Mouse (Mus musculus) intestine, embryonic 14.5 days (tissue): ENCODE data around the gene Kif26b. TPM values are rescaled to one million over a fixed set of nuclear protein-coding genes. Genes with fewer than 3 reads are reported as not detected.

Source experiments
- ATAC-seq: fragments of 200-750 bp; cut with Nextera tagmentation; replicated peaks from 2 replicates; pipeline ENCODE4 v1.8.0; 2017; ENCODE audit warnings: low read depth, moderate number of reproducible peaks, moderate TSS enrichment, moderate library complexity; ENCODE audit not compliant: low FRiP score, low TSS enrichment
- DNase-seq: peaks from one replicate; pipeline ENCODE4 v3.0.0-alpha.2; 2018; ENCODE audit warnings: low spot score
- H3K27ac ChIP-seq: fragments of 300-500 bp; sonication (generic); 2 replicates; pipeline ENCODE4 v1.5.1; 2014; ENCODE audit warnings: low read depth, mild to moderate bottlenecking, control low read depth
- H3K27me3 ChIP-seq: fragments of 300-500 bp; sonication (generic); replicated peaks from 2 replicates; pipeline ENCODE4 v1.6.1; 2014; ENCODE audit warnings: low read length, control low read depth; ENCODE audit not compliant: control insufficient read depth, insufficient read depth
- H3K36me3 ChIP-seq: fragments of 300-500 bp; sonication (generic); 2 replicates; pipeline ENCODE4 v1.6.1; 2014; ENCODE audit warnings: low read length, control low read depth; ENCODE audit not compliant: control insufficient read depth, insufficient read depth
- H3K4me1 ChIP-seq: fragments of 300-500 bp; sonication (generic); replicated peaks from 2 replicates; pipeline ENCODE4 v1.6.1; 2014; ENCODE audit warnings: low read length, control low read depth, mixed read lengths; ENCODE audit not compliant: control insufficient read depth, insufficient read depth
- H3K4me2 ChIP-seq: fragments of 300-500 bp; sonication (generic); 2 replicates; pipeline ENCODE4 v1.6.1; 2014; ENCODE audit warnings: low read length
- H3K4me3 ChIP-seq: fragments of 300-500 bp; sonication (generic); 2 replicates; pipeline ENCODE4 v1.5.1; 2014; ENCODE audit warnings: low read depth, low read length, control low read depth, mixed read lengths
- H3K9ac ChIP-seq: fragments of 300-500 bp; sonication (generic); 2 replicates; pipeline ENCODE4 v1.6.1; 2014; ENCODE audit warnings: mild to moderate bottlenecking, low read length
- H3K9me3 ChIP-seq: fragments of 300-500 bp; sonication (generic); 2 replicates; pipeline ENCODE4 v1.6.1; 2016; ENCODE audit warnings: low read length, control low read depth; ENCODE audit not compliant: control insufficient read depth
- WGBS: fragments of 180-500 bp; shearing (Covaris S2); extraction: QIAGEN DNeasy Blood & Tissue Kit; methylation state at CpG from one replicate; pipeline ENCODE4 v1.1.7; 2014; 5-methylcytosine and 5-hydroxymethylcytosine counted together
- polyA plus RNA-seq: library from polyadenylated mRNA; unstranded; fragments of >200 nt; fragmentation: Nextera tagmentation; extraction: Ambion mirVana; gene quantifications from 2 replicates; pipeline ENCODE4 v1.2.1, GENCODE M21; 2014

Gene Kif26b
- polyA plus RNA-seq, 1 experiment from 2014 or later = 8.8 TPM

DNA sequence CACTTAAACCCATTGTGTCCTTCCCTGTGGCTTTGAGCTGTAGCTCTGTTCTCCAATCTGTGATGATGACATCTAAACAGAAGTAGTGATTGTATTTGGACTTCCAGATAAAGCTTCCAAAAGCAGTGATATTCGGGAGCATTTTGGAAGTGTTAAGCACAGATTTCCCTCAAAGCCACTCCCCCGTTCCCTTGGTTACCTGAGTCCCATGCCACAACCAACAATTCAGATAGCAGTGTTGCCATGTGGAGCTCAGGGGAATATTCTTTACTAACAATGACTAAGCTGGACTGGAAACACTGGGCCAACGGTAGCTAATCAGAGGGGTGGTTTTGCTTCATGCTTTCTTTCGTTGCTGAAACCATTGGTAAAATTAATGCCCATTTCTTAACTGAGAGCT, 300.5 kb downstream of the Kif26b start:
- Histone ChIP-seq H3K36me3 (no peaks in the 10 kb centered on the region), H3K4me3 (no peak overlapping the region), H3K4me2 (no peak overlapping the region), H3K9ac (no peak overlapping the region), H3K27ac (no peak overlapping the region), H3K27me3 (no peaks in the 10 kb centered on the region), H3K9me3 (no peaks in the 10 kb centered on the region), H3K4me1 (no peaks in the 10 kb centered on the region)
- DNase-seq = no peak
- no peak for ATAC-seq
- WGBS = 83% methylated on average over 4 of the region's 4 CpGs

DNA sequence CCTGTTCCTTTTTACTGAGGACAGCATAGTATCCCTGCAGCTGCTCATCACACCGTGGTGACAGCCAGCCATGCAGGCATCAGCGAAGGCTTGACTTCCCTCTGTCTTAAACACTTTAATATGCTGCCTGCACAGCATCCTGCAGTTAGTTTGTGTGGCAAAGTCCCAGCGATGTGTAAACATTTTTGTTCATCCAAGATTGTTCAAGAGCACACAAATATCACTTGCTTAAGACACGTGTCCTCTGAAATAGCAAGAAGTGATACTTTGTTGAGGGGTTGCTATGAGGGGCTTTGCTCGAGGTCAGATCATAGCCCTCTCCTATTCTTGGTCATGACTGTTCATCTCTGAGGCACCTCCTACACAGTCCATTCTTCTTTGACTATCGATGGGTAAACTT, 303.6 kb downstream of the Kif26b start:
- DNase-seq (no peak), ATAC-seq (no peak)
- Histone ChIP-seq H3K9ac (no peak overlapping the region), H3K36me3 (no peaks in the 10 kb centered on the region), H3K4me3 (no peak overlapping the region), H3K27ac (no peak overlapping the region), H3K4me1 (no peaks in the 10 kb centered on the region), H3K4me2 (no peak overlapping the region), H3K27me3 (no peaks in the 10 kb centered on the region), H3K9me3 (no peaks in the 10 kb centered on the region)
- WGBS = 77% methylated on average over 6 of the region's 6 CpGs

DNA sequence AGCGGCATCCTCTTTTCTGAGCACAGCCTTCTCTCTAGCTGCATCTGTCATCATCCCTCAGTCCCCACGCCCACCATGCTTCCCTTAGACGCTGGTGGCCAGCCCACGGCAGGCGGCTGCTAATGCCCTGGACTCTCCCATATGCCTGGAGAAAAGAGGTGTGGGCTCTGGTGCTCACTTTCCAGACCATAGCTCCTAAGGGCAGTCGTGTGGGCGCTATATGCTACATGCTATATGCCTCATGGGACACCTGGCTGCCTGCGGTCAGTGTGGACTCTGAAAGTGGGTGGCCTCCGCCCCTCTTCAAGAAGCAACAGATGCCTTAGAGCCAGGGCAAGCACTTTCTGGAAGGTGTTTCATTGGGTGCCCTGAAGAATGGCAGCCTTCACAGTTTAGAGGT, 306.9 kb downstream of the Kif26b start:
- H3K27ac ChIP-seq = no peak overlapping the region
- 86% methylated on average over 9 of the region's 9 CpGs for WGBS
- ATAC-seq (no peak), DNase-seq (no peak)
- H3K9me3 ChIP-seq = no peaks in the 10 kb centered on the region
- no peaks in the 10 kb centered on the region for H3K36me3 ChIP-seq
- no peaks in the 10 kb centered on the region for H3K27me3 ChIP-seq
- H3K9ac ChIP-seq = no peak overlapping the region
- no peaks in the 10 kb centered on the region for H3K4me1 ChIP-seq
- no peak overlapping the region for H3K4me3 ChIP-seq
- no peak overlapping the region for H3K4me2 ChIP-seq

DNA sequence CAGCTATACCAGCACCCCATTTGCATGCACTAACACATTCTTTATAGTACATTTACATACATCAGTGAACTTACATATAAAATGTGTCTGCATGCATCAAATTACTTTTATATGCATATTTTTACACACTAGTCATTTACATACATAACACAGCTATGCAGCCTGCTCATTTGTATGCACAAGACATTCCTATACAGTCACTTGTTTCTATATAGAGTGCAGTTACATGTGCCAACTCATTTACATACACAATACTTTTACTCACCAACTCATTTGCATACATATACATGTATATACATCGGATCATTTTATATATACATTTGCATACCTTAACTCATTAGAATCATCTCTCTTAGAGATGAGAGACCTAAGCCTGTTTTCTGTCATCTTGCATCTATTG, 308.1 kb downstream of the Kif26b start:
- no peak for DNase-seq
- H3K4me3 ChIP-seq = no peak overlapping the region
- H3K27ac ChIP-seq = no peak overlapping the region
- H3K9me3 ChIP-seq = no peaks in the 10 kb centered on the region
- H3K36me3 ChIP-seq = no peaks in the 10 kb centered on the region
- H3K4me2 ChIP-seq = no peak overlapping the region
- ATAC-seq = no peak
- H3K4me1 ChIP-seq = no peaks in the 10 kb centered on the region
- H3K9ac ChIP-seq = no peak overlapping the region
- 82% methylated on average over 1 of the region's 1 CpGs for WGBS
- no peaks in the 10 kb centered on the region for H3K27me3 ChIP-seq

DNA sequence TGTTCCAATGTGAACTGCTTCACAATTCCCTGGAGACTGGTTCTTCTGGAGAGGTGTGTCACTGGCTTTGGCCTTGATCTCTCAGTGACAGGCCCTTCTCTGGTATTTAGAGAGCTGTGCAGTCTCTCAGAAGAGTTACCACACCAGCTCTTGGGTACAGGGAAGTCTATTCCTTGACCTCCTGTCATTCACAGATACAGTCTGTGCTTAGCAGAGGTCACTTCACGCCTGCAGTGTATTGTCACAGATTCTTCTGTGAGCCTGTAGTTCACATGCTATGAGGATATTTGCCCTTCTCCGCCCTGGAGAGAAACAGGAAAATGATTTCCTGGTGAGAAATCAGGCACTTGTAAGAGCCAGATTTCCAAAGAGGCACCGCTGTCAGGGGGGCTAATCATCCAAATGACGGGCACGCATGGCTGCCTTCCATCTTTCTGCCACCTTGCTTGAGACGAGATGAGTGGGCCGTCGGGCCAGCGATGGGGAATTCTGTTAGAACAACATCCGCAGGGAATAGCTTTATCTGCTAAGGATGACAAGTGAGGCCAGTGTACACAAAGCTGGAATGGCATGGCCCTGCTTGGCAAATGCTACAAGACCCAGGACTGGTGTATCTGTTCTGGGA, 309.9 kb downstream of the Kif26b start:
- ATAC-seq (no peak), DNase-seq (no peak)
- H3K9me3 ChIP-seq = no peaks in the 10 kb centered on the region
- no peak overlapping the region for H3K4me2 ChIP-seq
- WGBS = 72% methylated on average over 10 of the region's 10 CpGs
- H3K9ac ChIP-seq = no peak overlapping the region
- no peaks in the 10 kb centered on the region for H3K4me1 ChIP-seq
- H3K27me3 ChIP-seq = no peaks in the 10 kb centered on the region
- no peak overlapping the region for H3K4me3 ChIP-seq
- no peaks in the 10 kb centered on the region for H3K36me3 ChIP-seq
- no peak overlapping the region for H3K27ac ChIP-seq

DNA sequence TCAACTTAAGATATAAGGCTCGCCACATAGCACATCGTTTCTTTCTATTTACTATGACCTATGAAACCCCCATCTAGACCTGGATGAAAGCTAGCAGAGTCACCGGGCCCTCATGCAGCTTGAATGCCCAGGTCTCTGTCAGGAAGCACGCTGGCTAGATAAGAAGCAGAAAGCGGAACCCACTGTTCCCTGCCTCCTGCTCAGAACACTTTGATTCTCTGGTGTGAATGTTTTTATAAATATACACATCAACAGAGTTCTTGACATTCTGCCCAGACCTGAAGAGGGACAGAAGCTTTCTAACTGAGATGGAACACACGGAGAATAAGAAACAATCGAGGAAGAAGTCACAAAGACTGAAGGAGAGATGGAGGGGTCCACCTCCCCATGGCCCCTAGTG, 311.4 kb downstream of the Kif26b start:
- no peaks in the 10 kb centered on the region for H3K27me3 ChIP-seq
- DNase-seq = no peak
- no peak overlapping the region for H3K4me2 ChIP-seq
- H3K4me1 ChIP-seq = no peaks in the 10 kb centered on the region
- H3K36me3 ChIP-seq = no peaks in the 10 kb centered on the region
- no peak overlapping the region for H3K4me3 ChIP-seq
- ATAC-seq = no peak
- no peak overlapping the region for H3K27ac ChIP-seq
- H3K9me3 ChIP-seq = no peaks in the 10 kb centered on the region
- 68% methylated on average over 7 of the region's 7 CpGs for WGBS
- H3K9ac ChIP-seq = no peak overlapping the region

DNA sequence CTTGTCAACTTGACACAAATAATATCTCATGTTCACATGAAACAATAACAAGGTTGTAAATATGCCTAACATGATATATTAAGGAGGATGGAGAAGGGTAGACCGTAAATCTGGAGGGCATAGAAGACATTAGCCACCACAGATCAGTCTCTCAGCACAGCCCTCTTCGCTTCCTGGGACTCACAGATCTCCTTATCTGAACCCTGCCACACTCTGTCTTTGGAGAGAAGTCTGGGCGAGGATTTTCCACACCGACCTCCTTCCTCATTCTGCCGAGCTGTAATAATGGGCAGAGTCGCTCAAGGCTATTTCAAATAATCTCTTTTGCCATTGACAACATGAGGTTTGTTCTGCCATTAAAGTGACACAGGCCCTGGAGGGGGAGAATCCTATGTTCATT, 315.9 kb downstream of the Kif26b start:
- Histone ChIP-seq H3K4me2 (no peak overlapping the region), H3K27ac (no peak overlapping the region), H3K4me1 (no peaks in the 10 kb centered on the region), H3K27me3 (no peaks in the 10 kb centered on the region), H3K36me3 (no peaks in the 10 kb centered on the region), H3K9ac (no peak overlapping the region), H3K9me3 (no peaks in the 10 kb centered on the region), H3K4me3 (no peak overlapping the region)
- 76% methylated on average over 6 of the region's 6 CpGs for WGBS
- ATAC-seq = no peak
- no peak for DNase-seq

DNA sequence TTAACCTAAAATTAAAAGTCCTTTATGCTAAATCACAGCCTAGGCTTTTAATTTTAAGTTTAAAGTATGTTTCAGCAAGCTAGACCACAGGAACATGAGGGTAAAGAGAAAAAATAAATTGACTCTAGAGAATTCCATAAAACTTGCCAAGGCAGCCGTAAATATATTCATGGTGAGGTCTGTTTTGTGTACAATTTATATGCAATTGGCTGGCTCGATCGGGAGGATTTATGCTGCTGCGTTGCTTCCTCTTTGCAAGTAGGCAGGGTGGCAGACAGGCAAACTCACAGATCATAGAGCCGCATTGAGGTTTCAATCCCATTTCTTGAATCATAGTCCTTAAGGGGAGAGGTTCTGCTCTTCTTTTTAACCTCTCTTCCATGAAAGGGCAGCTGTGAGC, 318.6 kb downstream of the Kif26b start:
- no peak overlapping the region for H3K27ac ChIP-seq
- ATAC-seq (no peak), DNase-seq (no peak)
- no peak overlapping the region for H3K9ac ChIP-seq
- H3K4me1 ChIP-seq = no peaks in the 10 kb centered on the region
- H3K4me2 ChIP-seq = no peak overlapping the region
- H3K9me3 ChIP-seq = no peaks in the 10 kb centered on the region
- no peaks in the 10 kb centered on the region for H3K27me3 ChIP-seq
- H3K4me3 ChIP-seq = no peak overlapping the region
- 58% methylated on average over 5 of the region's 5 CpGs for WGBS
- no peaks in the 10 kb centered on the region for H3K36me3 ChIP-seq

DNA sequence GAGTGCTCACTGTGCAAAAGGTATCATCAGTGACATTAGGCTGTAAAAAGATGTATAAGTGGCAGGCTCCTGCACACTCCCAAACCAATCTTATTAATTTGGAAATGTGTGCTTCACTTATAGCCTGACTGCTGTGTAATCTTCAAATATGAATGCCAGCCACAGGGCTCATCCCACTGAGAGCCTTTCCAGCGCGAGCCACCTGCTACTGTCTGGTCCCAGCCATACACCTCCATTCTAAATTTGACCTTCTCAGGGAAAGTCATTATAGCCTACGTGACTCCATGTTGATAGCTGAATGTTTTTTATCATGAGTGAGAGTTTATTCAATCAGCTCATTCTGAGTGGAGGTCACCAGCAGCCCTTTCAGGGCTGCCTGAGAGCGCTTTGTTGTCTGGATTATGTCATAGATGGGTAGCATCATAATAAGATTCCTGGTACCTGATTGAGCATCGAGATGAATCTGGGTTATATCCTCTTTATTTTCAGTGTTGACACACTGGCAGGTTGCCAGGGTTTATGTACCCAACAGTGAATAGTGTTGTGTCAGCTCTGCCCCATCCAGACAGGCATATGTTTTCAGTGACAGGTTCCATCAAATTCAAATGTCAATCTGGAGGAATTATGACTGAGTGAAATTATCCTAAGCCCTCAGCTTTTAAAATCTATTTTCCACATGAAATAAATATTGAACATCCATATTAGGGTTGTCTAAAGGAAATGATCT, 319.6 kb downstream of the Kif26b start:
- H3K4me3 ChIP-seq = no peak overlapping the region
- H3K9me3 ChIP-seq = no peaks in the 10 kb centered on the region
- no peaks in the 10 kb centered on the region for H3K36me3 ChIP-seq
- 53% methylated on average over 5 of the region's 5 CpGs for WGBS
- H3K4me2 ChIP-seq = no peak overlapping the region
- H3K27ac ChIP-seq = no peak overlapping the region
- ATAC-seq (no peak), DNase-seq (no peak)
- no peaks in the 10 kb centered on the region for H3K27me3 ChIP-seq
- no peak overlapping the region for H3K9ac ChIP-seq
- no peaks in the 10 kb centered on the region for H3K4me1 ChIP-seq
